Mouse (Mus musculus) testis, adult 10 weeks (tissue): ENCODE data around the gene Akr1c18. TPM values are rescaled to one million over a fixed set of nuclear protein-coding genes. Genes with fewer than 3 reads are reported as not detected.

ENCODE experiments used
- polyA plus RNA-seq: library from polyadenylated mRNA; stranded (reverse); fragments of 350-450 nt; fragmentation: Illumina TruSeq; extraction: RNeasy Lipid Tissue Mini Kit (QIAGEN cat#74804); gene quantifications from one replicate; pipeline ENCODE4 v1.2.3, GENCODE M21; 2014; ENCODE audit warnings: low read depth, low replicate concordance

Gene Akr1c18
- polyA plus RNA-seq, result 0.24 TPM

DNA sequence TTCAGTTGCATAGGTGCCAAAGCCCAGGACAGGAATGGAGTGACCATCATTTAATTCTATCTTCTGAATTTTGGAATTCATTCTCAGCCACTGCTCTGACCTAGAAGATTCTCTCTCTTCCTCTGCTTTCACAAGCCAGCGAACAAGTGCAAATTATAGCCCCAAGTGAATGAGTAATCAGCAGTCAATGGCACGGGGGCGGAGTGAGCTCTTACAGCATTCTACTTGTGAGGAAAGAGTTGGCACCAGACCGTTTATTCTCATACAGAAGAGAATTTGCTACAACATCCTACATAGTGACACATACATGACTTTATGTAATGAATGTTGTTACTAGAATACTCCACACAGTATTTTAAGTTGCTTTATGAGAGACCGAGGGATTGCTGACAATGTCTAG is at the start of gene Akr1c18:
Akr1c18 (minus strand) TSS at position 137 of the 400 bp plus-strand sequence.

DNA sequence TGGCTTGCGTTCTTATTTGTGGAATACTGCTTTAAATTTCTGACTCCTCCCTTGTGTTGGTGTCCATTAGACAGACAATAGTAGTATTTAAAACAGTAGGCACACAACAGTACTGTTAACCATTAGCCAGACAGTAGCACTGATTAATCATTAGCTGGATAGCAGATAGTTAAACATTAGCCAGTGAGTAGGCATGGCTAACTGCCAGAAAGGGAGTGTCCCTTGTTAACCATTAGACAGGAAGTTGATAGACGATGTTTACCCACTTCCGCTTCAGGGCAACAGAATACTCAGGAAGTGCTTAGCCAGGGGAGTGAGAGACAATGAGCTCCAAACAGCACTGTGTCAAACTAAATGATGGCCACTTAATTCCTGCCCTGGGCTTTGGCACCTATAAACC is 40.5 kb upstream of the Akr1c18 start, which contains the start of gene Akr1c13:
Akr1c13 (plus strand) TSS at position 247 of the 400 bp plus-strand sequence.

Other genes starting within 250 kb of the Akr1c18 start
- 36.3 TPM for gene Net1, start 232.4 kb downstream of the Akr1c18 start, polyA plus RNA-seq
- 1.0 TPM for gene Tubal3, start 232.4 kb downstream of the Akr1c18 start, polyA plus RNA-seq
- not detected for gene Ucn3, start 205.3 kb downstream of the Akr1c18 start, polyA plus RNA-seq
- gene Akr1c14, start 101.6 kb downstream of the Akr1c18 start, polyA plus RNA-seq, result 4.9 TPM
- 22.3 TPM for gene Akr1c13, start 40.5 kb upstream of the Akr1c18 start, polyA plus RNA-seq
- 3.2 TPM for gene Akr1c19, start 78.0 kb upstream of the Akr1c18 start, polyA plus RNA-seq
- gene Akr1c12, start 128.8 kb upstream of the Akr1c18 start, polyA plus RNA-seq, result 3.1 TPM